Mouse (Mus musculus): ENCODE data around the gene Olfr1176.

Olfr1176 gene

DNA sequence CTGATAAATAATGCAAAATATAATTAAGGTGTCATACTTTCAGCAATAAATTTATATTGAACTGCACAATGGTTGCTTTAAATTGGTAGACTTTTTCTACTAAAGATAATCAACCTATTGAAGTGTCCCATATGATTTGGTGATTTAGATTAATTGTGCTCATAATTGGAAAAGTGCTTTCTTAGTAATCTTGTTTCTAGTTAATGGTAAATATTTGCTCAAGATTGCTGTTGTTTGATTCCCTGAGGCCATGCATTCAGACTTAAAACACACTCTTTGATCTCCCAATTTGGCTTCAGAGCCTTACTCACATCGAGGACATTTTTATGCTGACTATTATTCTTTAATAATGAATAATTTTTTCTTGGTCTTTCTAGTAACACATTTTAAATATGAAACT is at the start of gene Olfr1176:
Gene Olfr1176, plus strand, starts transcription at position 301 of the 400 bp plus-strand sequence.
- DNase-seq (ENCODE audit: low read depth, low spot score): no peak

GRCm38 (mm10) chr2:88315035-88315434 is 21.5 kb upstream of the Olfr1176 start, which contains the start of gene Olfr1174-ps:
Gene Olfr1174-ps (minus strand): TSS chr2:88315135.
- DNase-seq (ENCODE audit: low read depth, low spot score): no peak

DNA sequence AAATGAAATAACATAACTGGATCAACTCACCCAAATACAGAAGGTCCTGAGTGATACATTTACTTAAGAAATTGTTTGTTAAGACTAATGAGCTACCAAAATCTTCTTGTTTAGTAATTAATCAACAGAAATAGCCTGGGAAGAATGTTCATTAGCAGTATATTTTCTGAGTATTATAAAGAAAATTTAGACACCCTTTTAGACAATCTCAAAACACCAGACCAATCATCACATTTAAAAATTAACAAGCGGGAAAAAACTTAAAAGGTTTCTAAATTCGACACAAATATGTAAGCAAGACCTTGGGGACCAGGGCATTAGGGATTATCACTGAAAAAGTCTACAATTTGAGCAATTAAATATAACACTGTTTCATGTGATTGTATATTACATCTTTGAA is 9.4 kb upstream of the Olfr1176 start, which contains the start of gene Olfr1175-ps:
Gene Olfr1175-ps, minus strand, starts transcription at position 101 of the 400 bp plus-strand sequence.
- no peak for DNase-seq (ENCODE audit: low read depth, low spot score)

- DNase-seq (ENCODE audit: low read depth, low spot score): no peak
Measured at GRCm38 (mm10) chr2:88346392-88346791, 9.9 kb downstream of the Olfr1176 start, which contains the start of gene Olfr1177-ps. Gene Olfr1177-ps (minus strand): TSS chr2:88346492.

DNA sequence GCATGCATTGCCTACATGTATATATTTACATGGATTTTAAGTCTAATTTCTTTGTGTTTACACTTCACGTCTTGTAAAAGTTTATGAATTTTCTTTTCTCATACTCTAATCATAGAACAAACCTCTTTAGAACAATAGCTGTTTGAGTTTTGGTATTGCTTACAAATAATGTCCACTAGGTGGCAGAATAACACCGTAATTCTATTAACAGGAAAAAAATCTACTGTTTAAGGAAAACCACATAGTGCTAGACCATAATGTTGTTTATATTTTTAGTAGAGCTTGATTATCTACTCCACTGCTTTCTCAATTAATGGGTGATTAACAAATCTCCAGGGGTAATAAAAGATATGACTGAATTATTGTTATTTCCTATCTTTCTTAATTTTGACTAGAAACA is 19.8 kb downstream of the Olfr1176 start:
- peak; percentile 7 for DNase-seq (ENCODE audit: low read depth, low spot score)

- no peak for DNase-seq (ENCODE audit: low read depth, low spot score)
Measured at GRCm38 (mm10) chr2:88386762-88387161, 50.2 kb downstream of the Olfr1176 start, which contains the start of gene Olfr1178. Gene Olfr1178 (plus strand): TSS chr2:88387062.

All from CD4-positive, CD25-positive, alpha-beta regulatory T cell, adult 2 months (primary cell).